11 mouse cellular contexts compared by ENCODE assay signal in genomic region chr17:86232248-86232647, GRCm38 (mm10).
DNase-seq lines count a peak whose midpoint lies in the region; ATAC-seq and TF ChIP-seq lines count a peak whose summit lies in the region.
"Had no signal": no experiment of that assay in that cellular context is flagged by ENCODE, and none has a peak within 500 bp of the region (broad histone marks: within the 10 kb centered on the region; RNA-seq: fewer than 3 reads in every experiment).

No protein-coding gene starts in this region.

- TF ChIP-seq CTCF in heart, postnatal 0 days (IDR thresholded peaks at IDR 0.05; ENCODE audit: low read depth) = no peak
- no peak for TF ChIP-seq CTCF in stomach, postnatal 0 days (IDR thresholded peaks at IDR 0.05; ENCODE audit: low read depth)

- no peak overlapping the region for H3K4me3 ChIP-seq in heart, postnatal 0 days (ENCODE audit: low read depth, low read length)
- H3K4me3 ChIP-seq in stomach, embryonic 15.5 days (replicated peaks) = no peak overlapping the region
- no peak overlapping the region for H3K4me3 ChIP-seq in stomach, postnatal 0 days (ENCODE audit: low read depth, low read length)
- H3K4me3 ChIP-seq in hindbrain, embryonic 15.5 days = no peak overlapping the region
- H3K4me3 ChIP-seq in embryonic facial prominence, embryonic 10.5 days = no peak overlapping the region
- H3K4me3 ChIP-seq: liver, embryonic 15.5 days had no signal

- H3K27me3 ChIP-seq in heart, postnatal 0 days (ENCODE audit: control insufficient read depth, insufficient read depth, low read length) = no peaks in the 10 kb centered on the region
- no peaks in the 10 kb centered on the region for H3K27me3 ChIP-seq in stomach, embryonic 15.5 days (replicated peaks)
- no peaks in the 10 kb centered on the region for H3K27me3 ChIP-seq in stomach, postnatal 0 days (ENCODE audit: control insufficient read depth, insufficient read depth, low read length)
- no peaks in the 10 kb centered on the region for H3K27me3 ChIP-seq in hindbrain, embryonic 15.5 days
- no peaks in the 10 kb centered on the region for H3K27me3 ChIP-seq in embryonic facial prominence, embryonic 10.5 days (replicated peaks; ENCODE audit: low read depth, poor library complexity, severe bottlenecking)
- H3K27me3 ChIP-seq: CH12.LX; liver, embryonic 15.5 days; Patski had no signal

- intact Hi-C loops in heart, postnatal 36 days (cut with DNase I) = no loop called here

- peaks cover 23% of the 10 kb centered on the region for H3K4me1 ChIP-seq in heart, postnatal 0 days (ENCODE audit: control insufficient read depth, insufficient read depth)
- no peaks in the 10 kb centered on the region for H3K4me1 ChIP-seq in stomach, embryonic 15.5 days
- no peaks in the 10 kb centered on the region for H3K4me1 ChIP-seq in stomach, postnatal 0 days (replicated peaks; ENCODE audit: control insufficient read depth, insufficient read depth)
- H3K4me1 ChIP-seq in hindbrain, embryonic 15.5 days (replicated peaks) = peaks cover 31% of the 10 kb centered on the region
- H3K4me1 ChIP-seq in embryonic facial prominence, embryonic 10.5 days = no peaks in the 10 kb centered on the region
- H3K4me1 ChIP-seq: liver, embryonic 15.5 days had no signal

- 83% methylated on average over 4 of the region's 4 CpGs for WGBS in heart, postnatal 0 days
- 81% methylated on average over 4 of the region's 4 CpGs for WGBS in stomach, embryonic 15.5 days
- 81% methylated on average over 4 of the region's 4 CpGs for WGBS in stomach, postnatal 0 days
- 79% methylated on average over 4 of the region's 4 CpGs for WGBS in hindbrain, embryonic 15.5 days
- WGBS in embryonic facial prominence, embryonic 10.5 days = 90% methylated on average over 4 of the region's 4 CpGs

- no peak for DNase-seq in heart, postnatal 0 days (ENCODE audit: low spot score)
- DNase-seq in heart, postnatal 36 days = no peak
- no peak for DNase-seq in stomach, postnatal 0 days (ENCODE audit: low spot score)
- no peak for DNase-seq in embryonic facial prominence, embryonic 10.5 days (ENCODE audit: low spot score)
- no peak for DNase-seq in MN1 (ENCODE audit: low spot score)
- DNase-seq: right cerebral cortex, postnatal 4 days had no signal

- 0 out of 2 replicates have a peak overlapping the region, but pooled peaks have one; percentile 12 for H3K27ac ChIP-seq in heart, postnatal 0 days (ENCODE audit: low read depth)
- H3K27ac ChIP-seq in stomach, embryonic 15.5 days = peak overlapping the region; percentile 16; the same call in 1 of the 2 replicates
- no peak overlapping the region for H3K27ac ChIP-seq in stomach, postnatal 0 days (replicated peaks)
- H3K27ac ChIP-seq in hindbrain, embryonic 15.5 days (replicated peaks) = peak overlapping the region; percentile 58
- H3K27ac ChIP-seq in embryonic facial prominence, embryonic 10.5 days (replicated peaks) = no peak overlapping the region
- H3K27ac ChIP-seq: liver, embryonic 15.5 days had no signal

- no peak for ATAC-seq in heart, postnatal 0 days (ENCODE audit: insufficient read depth, low read depth)
- ATAC-seq in stomach, embryonic 15.5 days (ENCODE audit: insufficient read depth, low FRiP score, low read depth) = no peak
- no peak for ATAC-seq in stomach, postnatal 0 days (ENCODE audit: low FRiP score, low TSS enrichment)
- ATAC-seq in hindbrain, embryonic 15.5 days (ENCODE audit: low FRiP score, low read depth) = no peak
- ATAC-seq: Patski had no signal

- H3K9ac ChIP-seq in heart, postnatal 0 days (replicated peaks; ENCODE audit: low read depth, low read length) = no peak overlapping the region
- no peak overlapping the region for H3K9ac ChIP-seq in stomach, embryonic 15.5 days
- no peak overlapping the region for H3K9ac ChIP-seq in stomach, postnatal 0 days (ENCODE audit: low read length)
- no peak overlapping the region for H3K9ac ChIP-seq in hindbrain, embryonic 15.5 days
- H3K9ac ChIP-seq: liver, embryonic 15.5 days had no signal

- no peak for TF ChIP-seq EP300 in heart, postnatal 0 days (IDR thresholded peaks at IDR 0.05; ENCODE audit: low read depth)
- no peak for TF ChIP-seq EP300 in stomach, postnatal 0 days (optimal IDR thresholded peaks at IDR 0.05)

- H3K36me3 ChIP-seq in heart, postnatal 0 days (replicated peaks; ENCODE audit: control insufficient read depth, insufficient read depth, low read length) = no peaks in the 10 kb centered on the region
- H3K36me3 ChIP-seq in stomach, embryonic 15.5 days = no peaks in the 10 kb centered on the region
- H3K36me3 ChIP-seq in stomach, postnatal 0 days (ENCODE audit: control insufficient read depth, insufficient read depth, low read length) = no peaks in the 10 kb centered on the region
- H3K36me3 ChIP-seq in hindbrain, embryonic 15.5 days = no peaks in the 10 kb centered on the region
- no peaks in the 10 kb centered on the region for H3K36me3 ChIP-seq in embryonic facial prominence, embryonic 10.5 days (replicated peaks)
- H3K36me3 ChIP-seq: liver, embryonic 15.5 days had no signal

- no peaks in the 10 kb centered on the region for H3K9me3 ChIP-seq in heart, postnatal 0 days (replicated peaks; ENCODE audit: control insufficient read depth, low read length)
- H3K9me3 ChIP-seq in stomach, embryonic 15.5 days = no peaks in the 10 kb centered on the region
- no peaks in the 10 kb centered on the region for H3K9me3 ChIP-seq in stomach, postnatal 0 days (ENCODE audit: control insufficient read depth, low read length)
- H3K9me3 ChIP-seq in hindbrain, embryonic 15.5 days = no peaks in the 10 kb centered on the region
- H3K9me3 ChIP-seq in embryonic facial prominence, embryonic 10.5 days = peaks cover 2% of the 10 kb centered on the region; the same call in 1 of the 2 replicates
- H3K9me3 ChIP-seq: liver, embryonic 15.5 days had no signal

- H3K4me2 ChIP-seq in heart, postnatal 0 days (ENCODE audit: low read depth, low read length) = no peak overlapping the region
- no peak overlapping the region for H3K4me2 ChIP-seq in stomach, embryonic 15.5 days
- no peak overlapping the region for H3K4me2 ChIP-seq in stomach, postnatal 0 days (replicated peaks; ENCODE audit: low read depth)
- no peak overlapping the region for H3K4me2 ChIP-seq in hindbrain, embryonic 15.5 days
- H3K4me2 ChIP-seq: liver, embryonic 15.5 days had no signal

Comparison
In these comparisons a context has a peak if more than half of its experiments do, and no peak if none do; other contexts are left out.
1. H3K27ac ChIP-seq: peak in heart, postnatal 0 days (single experiment), stomach, embryonic 15.5 days (single experiment) and hindbrain, embryonic 15.5 days (single experiment); none in stomach, postnatal 0 days (single experiment) and embryonic facial prominence, embryonic 10.5 days (single experiment).